Mouse (Mus musculus) 3134 (cell line): ENCODE results near the gene Cyp4f17.
"Not testable (repeated sequence)": the region's sequence is repeated elsewhere in the genome, so short reads cannot be mapped to it uniquely, and the experiment has no call there.

Experiments
- DNase-seq: peaks from one replicate; pipeline ENCODE4 v3.0.0-alpha.2; 2011; ENCODE audit warnings: low spot score; ENCODE audit not compliant: insufficient read length; ENCODE audit errors: extremely low read depth

Gene Cyp4f17

GRCm38 (mm10) chr17:32505851-32506728 lies at the start of gene Cyp4f17:
Cyp4f17 (plus strand) TSS chr17:32506050.
- peak; percentile 54 for DNase-seq

- no peak for DNase-seq
Measured at GRCm38 (mm10) chr17:32468494-32468893, 37.4 kb upstream of the Cyp4f17 start.

GRCm38 (mm10) chr17:32470795-32471194 lies 35.1 kb upstream of the Cyp4f17 start:
- DNase-seq = no peak

GRCm38 (mm10) chr17:32472176-32472575 lies 33.7 kb upstream of the Cyp4f17 start:
- no peak for DNase-seq

- no peak for DNase-seq
Measured at GRCm38 (mm10) chr17:32474954-32475560, 30.8 kb upstream of the Cyp4f17 start.

GRCm38 (mm10) chr17:32477204-32477603 lies 28.6 kb upstream of the Cyp4f17 start:
- no peak for DNase-seq

GRCm38 (mm10) chr17:32478727-32479126 lies 27.1 kb upstream of the Cyp4f17 start:
- DNase-seq = no peak

GRCm38 (mm10) chr17:32479554-32480506 lies 26.0 kb upstream of the Cyp4f17 start:
- no peak for DNase-seq

- no peak for DNase-seq
Measured at GRCm38 (mm10) chr17:32481766-32482165, 24.1 kb upstream of the Cyp4f17 start.

- DNase-seq = peak; percentile 59
Measured at GRCm38 (mm10) chr17:32483200-32483599, 22.6 kb upstream of the Cyp4f17 start.

- DNase-seq = no peak
Measured at GRCm38 (mm10) chr17:32492349-32492980, 13.4 kb upstream of the Cyp4f17 start.

- no peak for DNase-seq
Measured at GRCm38 (mm10) chr17:32494601-32495000, 11.2 kb upstream of the Cyp4f17 start.

GRCm38 (mm10) chr17:32500511-32500910 lies 5.3 kb upstream of the Cyp4f17 start:
- not testable (repeated sequence) for DNase-seq

GRCm38 (mm10) chr17:32501051-32501450 lies 4.8 kb upstream of the Cyp4f17 start:
- DNase-seq = no peak

- DNase-seq = no peak
Measured at GRCm38 (mm10) chr17:32503111-32503510, 2.7 kb upstream of the Cyp4f17 start.

GRCm38 (mm10) chr17:32506729-32507245 lies 937 bp downstream of the Cyp4f17 start:
- peak; percentile 46 for DNase-seq

GRCm38 (mm10) chr17:32516126-32516525 lies 10.3 kb downstream of the Cyp4f17 start:
- no peak for DNase-seq

- no peak for DNase-seq
Measured at GRCm38 (mm10) chr17:32521981-32522380, 16.1 kb downstream of the Cyp4f17 start.

- DNase-seq = no peak
Measured at GRCm38 (mm10) chr17:32522386-32522785, 16.5 kb downstream of the Cyp4f17 start.

- DNase-seq = no peak
Measured at GRCm38 (mm10) chr17:32522816-32523215, 17.0 kb downstream of the Cyp4f17 start.
